Mouse (Mus musculus) olfactory bulb, adult 2 months (tissue): ENCODE measurements around the gene Pde6g. TPM values are rescaled to one million over a fixed set of nuclear protein-coding genes. Genes with fewer than 3 reads are reported as not detected.

ENCODE experiments used
- H3K27ac ChIP-seq: fragments of 200-500 bp; 2 replicates; pipeline ENCODE4 v1.5.1; 2012; ENCODE audit warnings: low read depth, low read length; ENCODE audit not compliant: insufficient read depth
- H3K4me1 ChIP-seq: fragments of 200-500 bp; 2 replicates; pipeline ENCODE4 v1.6.1; 2012; ENCODE audit warnings: low read length; ENCODE audit not compliant: control insufficient read depth, insufficient read depth
- H3K4me3 ChIP-seq: fragments of 200-500 bp; 2 replicates; pipeline ENCODE4 v1.5.1; 2012; ENCODE audit warnings: mild to moderate bottlenecking, low read depth, low read length, moderate library complexity; ENCODE audit not compliant: insufficient read depth
- CTCF ChIP-seq: fragments of 200-500 bp; IDR thresholded peaks from 2 replicates; pipeline ENCODE4 v1.5.1; 2012; ENCODE audit warnings: low read depth, mild to moderate bottlenecking, low read length, moderate library complexity; ENCODE audit not compliant: insufficient read depth
- POLR2A ChIP-seq: fragments of 200-500 bp; IDR thresholded peaks from 2 replicates; pipeline ENCODE4 v1.6.1; 2012; ENCODE audit warnings: mild to moderate bottlenecking, low read depth, low read length, moderate library complexity; ENCODE audit not compliant: insufficient read depth
- WGBS: fragments of 180-500 bp; shearing (Covaris S2); methylation state at CpG from one replicate; pipeline ENCODE4 v1.1.7; 2018; 5-methylcytosine and 5-hydroxymethylcytosine counted together
- polyA plus RNA-seq: library from polyadenylated mRNA; stranded (reverse); fragments of >200 nt; gene quantifications from 2 replicates; pipeline ENCODE4 v1.2.4, GENCODE M21; 2012; ENCODE audit warnings: low replicate concordance; ENCODE audit not compliant: missing spikeins, insufficient read depth, insufficient read length

The Pde6g gene
- polyA plus RNA-seq, 1 experiment = not detected

- peaks cover 12% of the 10 kb centered on the region for H3K4me1 ChIP-seq
- TF ChIP-seq POLR2A (no peak), CTCF (no peak)
- no peak overlapping the region for H3K27ac ChIP-seq
- no peak overlapping the region for H3K4me3 ChIP-seq
- WGBS = 83% methylated on average over 7 of the region's 7 CpGs
Measured at GRCm38 (mm10) chr11:120483448-120483934, 30.2 kb upstream of the Pde6g start.

GRCm38 (mm10) chr11:120472052-120472451, 18.8 kb upstream of the Pde6g start:
- 94% methylated on average over 6 of the region's 6 CpGs for whole genome bisulfite sequencing
- H3K4me3 ChIP-seq = no peak overlapping the region
- H3K4me1 ChIP-seq = no peaks in the 10 kb centered on the region
- no peak for TF ChIP-seq CTCF
- no peak for TF ChIP-seq POLR2A
- H3K27ac ChIP-seq = no peak overlapping the region

GRCm38 (mm10) chr11:120467736-120468092, 14.4 kb upstream of the Pde6g start:
- WGBS = under 1% methylated on average over 33 of the region's 33 CpGs
- Histone ChIP-seq H3K4me3 (peak overlapping the region; percentile 77), H3K4me1 (peaks cover 6% of the 10 kb centered on the region; the same call in 1 of the 2 replicates), H3K27ac (no peak overlapping the region)
- no peak for TF ChIP-seq POLR2A
- peak; percentile 14; the same call in 1 of the 2 replicates for TF ChIP-seq CTCF

- peak; percentile 94 for TF ChIP-seq POLR2A
- TF ChIP-seq CTCF = no peak
- peak within 1 kb of the TSS; percentile 96 for H3K4me3 ChIP-seq
- under 1% methylated on average over 54 of the region's 54 CpGs for WGBS
Measured at GRCm38 (mm10) chr11:120467051-120467735, 13.9 kb upstream of the Pde6g start, which contains the start of gene Arl16. TSS of gene Arl16 (minus strand) at chr11:120467607.

DNA sequence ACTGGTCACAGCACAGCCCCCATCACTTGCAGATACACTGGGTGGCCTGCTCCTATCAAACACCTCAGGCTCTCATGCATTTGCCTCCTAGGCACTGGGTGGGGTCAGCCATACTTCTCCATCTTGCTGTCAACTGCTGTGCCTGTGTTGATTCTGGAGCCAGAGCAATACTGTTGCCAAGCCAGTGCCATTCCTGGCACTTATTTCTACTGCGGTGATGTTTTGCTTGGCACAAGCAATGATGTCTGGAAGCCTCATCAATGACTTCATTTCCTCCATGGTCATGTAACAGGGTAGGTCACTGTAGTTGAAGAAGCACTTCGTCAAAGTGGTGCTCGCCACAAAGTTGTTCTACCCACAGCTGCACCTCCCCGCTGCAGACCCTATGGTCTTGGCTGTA, 12.2 kb upstream of the Pde6g start:
- Histone ChIP-seq H3K27ac (no peak overlapping the region), H3K4me1 (peaks cover 6% of the 10 kb centered on the region; the same call in 1 of the 2 replicates), H3K4me3 (no peak overlapping the region)
- TF ChIP-seq CTCF (no peak), POLR2A (no peak)
- WGBS = 88% methylated on average over 4 of the region's 4 CpGs

More at GRCm38 (mm10) chr11:120467051-120467735, 13.9 kb upstream of the Pde6g start, which contains the start of gene Arl16:
- Histone ChIP-seq H3K27ac (peak within 1 kb of the TSS; percentile 64), H3K4me1 (peaks cover 6% of the 10 kb centered on the region; the same call in 1 of the 2 replicates)

DNA sequence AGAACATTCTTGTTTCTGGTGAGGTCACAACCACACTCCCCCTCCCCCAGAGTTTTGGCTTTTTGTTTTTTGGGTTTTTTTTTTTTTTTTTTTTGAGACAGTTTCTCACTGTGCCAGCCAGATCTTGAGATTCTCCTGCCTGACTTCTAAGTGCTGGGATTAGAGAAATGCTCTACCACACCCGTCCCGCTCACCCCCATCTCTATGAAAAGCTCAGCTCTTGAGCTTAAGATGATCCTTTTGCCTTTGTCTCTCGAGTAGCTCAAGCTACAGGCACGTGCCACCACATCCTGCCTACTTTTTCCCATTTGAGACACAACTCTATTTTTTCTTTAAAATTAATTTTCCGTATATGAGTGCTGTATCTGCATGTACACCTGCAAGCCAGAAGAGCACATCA, 11.1 kb upstream of the Pde6g start:
- no peak for TF ChIP-seq POLR2A
- no peak for TF ChIP-seq CTCF
- no peak overlapping the region for H3K27ac ChIP-seq
- WGBS = 82% methylated on average over 5 of the region's 5 CpGs
- H3K4me1 ChIP-seq = peaks cover 6% of the 10 kb centered on the region; the same call in 1 of the 2 replicates
- no peak overlapping the region for H3K4me3 ChIP-seq

GRCm38 (mm10) chr11:120463536-120463935, 10.2 kb upstream of the Pde6g start:
- TF ChIP-seq CTCF = no peak
- no peak for TF ChIP-seq POLR2A
- 80% methylated on average over 2 of the region's 2 CpGs for WGBS
- H3K27ac ChIP-seq = no peak overlapping the region
- peaks cover 10% of the 10 kb centered on the region; the same call in 1 of the 2 replicates for H3K4me1 ChIP-seq
- H3K4me3 ChIP-seq = no peak overlapping the region

DNA sequence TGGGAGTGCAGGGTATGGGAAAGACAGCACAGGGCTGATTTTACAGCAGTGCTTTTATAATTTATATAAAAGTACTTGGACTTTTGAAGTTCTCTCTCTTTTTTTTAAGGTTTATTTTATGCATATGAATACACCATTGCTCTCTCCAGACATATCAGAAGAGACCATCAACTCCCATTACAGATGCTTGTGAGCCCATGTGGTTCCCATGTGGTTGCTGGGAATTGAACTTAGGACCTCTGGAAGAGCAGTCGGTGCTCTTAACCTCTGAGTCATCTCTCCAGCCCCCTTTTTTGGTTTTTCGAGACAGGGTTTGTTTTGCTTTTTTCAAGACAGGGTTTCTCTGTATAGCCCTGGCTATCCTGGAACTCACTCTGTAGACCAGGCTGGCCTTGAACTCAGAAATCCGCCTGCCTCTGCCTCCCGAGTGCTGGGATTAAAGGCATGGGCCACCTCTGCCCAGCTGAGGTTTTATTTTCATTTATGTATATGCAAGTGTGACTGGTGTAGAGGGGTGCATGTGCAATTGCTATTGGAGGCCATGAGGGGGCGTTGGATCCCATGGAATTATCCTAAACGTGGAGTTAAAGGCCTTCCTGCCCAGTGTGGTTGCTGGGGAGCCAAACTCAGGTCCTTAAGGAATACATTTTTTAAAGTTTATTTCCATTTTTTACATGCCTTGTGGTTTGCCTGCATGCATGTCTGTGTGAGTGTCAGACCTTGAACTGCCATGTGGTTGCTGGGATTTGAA, 5.7 kb upstream of the Pde6g start:
- H3K4me1 ChIP-seq = peaks cover 8% of the 10 kb centered on the region
- no peak for TF ChIP-seq POLR2A
- no peak for TF ChIP-seq CTCF
- H3K27ac ChIP-seq = no peak overlapping the region
- H3K4me3 ChIP-seq = peak overlapping the region; percentile 67
- 66% methylated on average over 6 of the region's 6 CpGs for WGBS
